Mouse (Mus musculus) neural tube, embryonic 15.5 days (tissue): Measurements from ENCODE around the gene Prps2. TPM values are rescaled to one million over a fixed set of nuclear protein-coding genes. Genes with fewer than 3 reads are reported as not detected.
"Not testable (repeated sequence)": the region's sequence is repeated elsewhere in the genome, so short reads cannot be mapped to it uniquely, and the experiment has no call there.

Experiments used
- ATAC-seq: fragments of 200-750 bp; cut with Nextera tagmentation; 2 replicates; pipeline ENCODE4 v1.8.0; 2017; ENCODE audit warnings: mild to moderate bottlenecking, moderate TSS enrichment, moderate library complexity; ENCODE audit not compliant: low FRiP score
- H3K27ac ChIP-seq: fragments of 300-500 bp; sonication (generic); replicated peaks from 2 replicates; pipeline ENCODE4 v1.5.1; 2015; ENCODE audit warnings: mild to moderate bottlenecking, inconsistent platforms
- H3K27me3 ChIP-seq: fragments of 300-500 bp; sonication (generic); replicated peaks from 2 replicates; pipeline ENCODE4 v1.6.1; 2015; ENCODE audit warnings: inconsistent platforms
- H3K36me3 ChIP-seq: fragments of 300-500 bp; sonication (generic); 2 replicates; pipeline ENCODE4 v1.6.1; 2015; ENCODE audit warnings: inconsistent platforms
- H3K4me1 ChIP-seq: fragments of 300-500 bp; sonication (generic); 2 replicates; pipeline ENCODE4 v1.6.1; 2015; ENCODE audit warnings: inconsistent platforms
- H3K4me2 ChIP-seq: fragments of 300-500 bp; sonication (generic); 2 replicates; pipeline ENCODE4 v1.6.1; 2015; ENCODE audit warnings: inconsistent platforms, mild to moderate bottlenecking, moderate library complexity
- H3K4me3 ChIP-seq: fragments of 300-500 bp; sonication (generic); replicated peaks from 2 replicates; pipeline ENCODE4 v1.5.1; 2015; ENCODE audit warnings: mild to moderate bottlenecking, inconsistent platforms
- H3K9ac ChIP-seq: fragments of 300-500 bp; sonication (generic); replicated peaks from 2 replicates; pipeline ENCODE4 v1.6.1; 2015; ENCODE audit warnings: mild to moderate bottlenecking, inconsistent platforms
- H3K9me3 ChIP-seq: fragments of 300-500 bp; sonication (generic); replicated peaks from 2 replicates; pipeline ENCODE4 v1.6.1; 2016; ENCODE audit warnings: inconsistent platforms
- WGBS: fragments of 180-500 bp; shearing (Covaris S2); methylation state at CpG from one replicate; pipeline ENCODE4 v1.1.7; 2015; ENCODE audit warnings: mixed read lengths; 5-methylcytosine and 5-hydroxymethylcytosine counted together
- polyA plus RNA-seq: library from polyadenylated mRNA; unstranded; fragments of >200 nt; fragmentation: Nextera tagmentation; extraction: Ambion mirVana; gene quantifications from 2 replicates; pipeline ENCODE4 v1.2.1, GENCODE M21; 2015

Prps2 gene
- polyA plus RNA-seq, 1 experiment from 2014 or later: 7.8 TPM

DNA sequence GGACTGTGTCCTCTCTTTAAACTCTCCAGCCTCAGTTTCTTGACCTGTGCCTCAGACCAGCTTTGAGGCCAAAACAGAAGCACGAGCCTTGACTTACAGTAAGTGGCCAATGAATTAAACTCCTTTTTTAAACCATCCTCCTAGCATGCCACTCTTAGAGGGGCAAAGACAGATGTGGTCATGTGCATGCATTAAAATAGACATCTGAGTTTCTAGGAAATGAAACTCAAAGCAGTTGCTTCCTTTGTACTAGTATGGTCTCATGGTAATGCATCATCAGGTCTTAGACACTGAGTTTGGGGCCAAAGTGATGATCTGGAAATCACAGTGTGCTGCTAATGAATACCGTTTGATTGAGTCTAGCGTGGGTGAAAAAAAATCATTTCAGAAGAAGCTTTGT lies 54.0 kb downstream of the Prps2 start:
- Histone ChIP-seq H3K4me2 (no peak overlapping the region), H3K36me3 (no peaks in the 10 kb centered on the region), H3K9me3 (no peaks in the 10 kb centered on the region), H3K4me1 (no peaks in the 10 kb centered on the region), H3K27ac (no peak overlapping the region), H3K4me3 (no peak overlapping the region), H3K27me3 (0 out of 2 replicates have a peak, but pooled peaks cover 6% of the 10 kb centered on the region), H3K9ac (no peak overlapping the region)
- ATAC-seq: no peak
- WGBS: 89% methylated on average over 3 of the region's 3 CpGs

DNA sequence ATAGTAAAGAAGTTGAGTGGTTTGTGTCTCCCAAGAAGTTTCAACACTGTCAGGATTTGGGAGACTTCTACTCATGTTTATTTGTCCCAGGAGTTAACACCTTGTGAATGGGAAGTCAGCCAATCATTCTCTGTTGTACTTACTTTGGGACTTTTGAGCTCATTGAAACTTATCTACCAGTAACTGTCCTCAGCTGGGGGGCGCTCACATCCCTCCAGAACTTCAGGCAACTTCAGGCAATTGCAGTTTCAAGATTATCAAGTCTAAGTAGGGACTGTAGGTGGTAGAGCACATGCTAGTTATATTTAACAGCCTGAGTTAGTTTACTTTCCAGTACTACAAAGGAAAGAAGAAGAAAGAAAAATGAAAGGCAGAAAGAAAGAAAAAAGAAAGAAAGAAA lies 58.8 kb downstream of the Prps2 start:
- no peak for ATAC-seq
- WGBS: 70% methylated on average over 1 of the region's 1 CpGs

DNA sequence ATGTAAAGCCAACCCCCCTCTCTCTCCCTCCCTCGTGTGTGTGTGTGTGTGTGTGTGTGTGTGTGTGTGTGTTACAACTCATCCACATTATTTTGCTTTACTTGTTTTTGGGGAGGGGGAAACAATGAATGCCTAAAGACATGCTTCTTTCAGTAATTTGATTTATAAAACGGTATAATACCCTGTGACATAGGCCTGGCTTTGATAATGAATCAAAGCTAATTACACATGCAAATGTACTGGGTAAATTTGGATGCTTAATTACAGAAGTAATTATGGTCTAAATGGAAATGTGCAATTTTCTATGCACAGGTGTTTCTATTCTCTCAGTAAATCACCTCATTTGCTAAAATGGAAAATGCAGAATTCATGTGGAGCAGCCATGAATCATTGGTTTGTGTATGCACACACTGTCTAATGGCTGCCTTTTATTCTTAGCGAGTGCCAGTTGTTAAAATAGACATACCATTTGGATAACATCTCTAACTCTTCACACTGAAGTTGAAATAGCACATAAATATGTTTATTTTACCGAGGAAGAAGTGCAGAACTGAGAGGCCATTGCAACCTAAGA lies 61.2 kb downstream of the Prps2 start:
- H3K9ac ChIP-seq: no peak overlapping the region
- no peaks in the 10 kb centered on the region for H3K4me1 ChIP-seq
- no peak overlapping the region for H3K4me3 ChIP-seq
- ATAC-seq: no peak
- H3K27ac ChIP-seq: no peak overlapping the region
- peaks cover 18% of the 10 kb centered on the region for H3K27me3 ChIP-seq
- no peaks in the 10 kb centered on the region for H3K36me3 ChIP-seq
- H3K4me2 ChIP-seq: no peak overlapping the region
- H3K9me3 ChIP-seq: no peaks in the 10 kb centered on the region
- WGBS: 37% methylated on average over 4 of the region's 4 CpGs

More for the DNA sequence above, 58.8 kb downstream of the Prps2 start:
- Histone ChIP-seq H3K4me3 (no peak overlapping the region), H3K9ac (no peak overlapping the region), H3K4me2 (no peak overlapping the region), H3K9me3 (no peaks in the 10 kb centered on the region), H3K27ac (no peak overlapping the region), H3K36me3 (no peaks in the 10 kb centered on the region), H3K4me1 (no peaks in the 10 kb centered on the region), H3K27me3 (peaks cover 14% of the 10 kb centered on the region; the same call in 1 of the 2 replicates)

DNA sequence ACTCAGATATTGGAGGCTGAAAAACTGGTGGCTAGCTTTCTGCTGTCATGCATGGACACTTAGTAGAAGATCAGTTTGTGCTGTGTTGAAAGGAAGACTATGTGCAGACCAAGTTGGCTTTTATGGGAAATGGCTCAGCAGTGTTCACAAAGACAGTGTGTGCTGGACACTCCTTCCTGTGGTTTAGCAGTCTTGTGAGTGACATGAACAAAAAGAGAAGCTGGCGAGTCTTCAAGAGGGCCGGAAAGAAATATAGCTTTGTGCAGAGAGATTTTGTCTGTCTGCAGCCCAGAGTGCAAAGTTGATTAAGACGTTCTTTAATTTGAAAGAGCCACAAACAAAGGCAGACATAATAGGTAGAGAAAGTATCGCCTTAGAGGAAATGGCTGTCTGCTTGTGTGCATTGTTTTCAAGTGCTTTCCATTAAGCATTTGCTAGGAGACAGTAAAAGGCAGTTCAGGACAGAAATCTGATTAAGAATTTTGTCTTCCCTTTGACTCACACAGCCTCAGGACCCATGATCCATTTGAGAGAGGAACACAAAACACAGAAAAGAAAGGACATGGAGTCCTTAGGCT lies 63.6 kb downstream of the Prps2 start:
- WGBS: 32% methylated on average over 4 of the region's 4 CpGs
- Histone ChIP-seq H3K36me3 (no peaks in the 10 kb centered on the region), H3K9ac (no peak overlapping the region), H3K27me3 (peaks cover 18% of the 10 kb centered on the region), H3K9me3 (no peaks in the 10 kb centered on the region), H3K4me1 (no peaks in the 10 kb centered on the region), H3K4me2 (no peak overlapping the region), H3K4me3 (no peak overlapping the region), H3K27ac (no peak overlapping the region)
- ATAC-seq: no peak

DNA sequence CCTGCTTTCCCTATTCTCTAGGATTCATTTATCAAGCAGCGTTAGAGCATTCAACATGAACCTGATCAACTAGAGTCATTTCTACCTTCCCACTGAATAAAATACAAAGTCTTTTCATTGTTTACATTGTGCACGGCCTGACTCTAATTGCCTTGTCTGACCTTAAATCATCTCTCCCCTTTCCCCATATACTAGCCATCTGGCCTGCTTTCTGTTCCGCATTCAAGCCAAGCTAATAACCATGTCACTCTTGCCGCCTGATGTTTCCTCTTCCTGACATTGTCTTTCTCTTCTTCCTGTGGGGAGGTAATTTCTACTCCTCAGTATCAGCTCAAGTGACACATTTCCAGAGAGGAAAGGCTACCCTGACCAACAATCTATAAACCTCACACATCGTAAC lies 66.8 kb downstream of the Prps2 start:
- Histone ChIP-seq H3K27ac (no peak overlapping the region), H3K4me2 (no peak overlapping the region), H3K27me3 (peaks cover 16% of the 10 kb centered on the region), H3K4me3 (no peak overlapping the region), H3K9me3 (no peaks in the 10 kb centered on the region), H3K9ac (no peak overlapping the region), H3K4me1 (no peaks in the 10 kb centered on the region), H3K36me3 (no peaks in the 10 kb centered on the region)
- ATAC-seq: no peak
- 37% methylated on average over 5 of the region's 5 CpGs for WGBS

DNA sequence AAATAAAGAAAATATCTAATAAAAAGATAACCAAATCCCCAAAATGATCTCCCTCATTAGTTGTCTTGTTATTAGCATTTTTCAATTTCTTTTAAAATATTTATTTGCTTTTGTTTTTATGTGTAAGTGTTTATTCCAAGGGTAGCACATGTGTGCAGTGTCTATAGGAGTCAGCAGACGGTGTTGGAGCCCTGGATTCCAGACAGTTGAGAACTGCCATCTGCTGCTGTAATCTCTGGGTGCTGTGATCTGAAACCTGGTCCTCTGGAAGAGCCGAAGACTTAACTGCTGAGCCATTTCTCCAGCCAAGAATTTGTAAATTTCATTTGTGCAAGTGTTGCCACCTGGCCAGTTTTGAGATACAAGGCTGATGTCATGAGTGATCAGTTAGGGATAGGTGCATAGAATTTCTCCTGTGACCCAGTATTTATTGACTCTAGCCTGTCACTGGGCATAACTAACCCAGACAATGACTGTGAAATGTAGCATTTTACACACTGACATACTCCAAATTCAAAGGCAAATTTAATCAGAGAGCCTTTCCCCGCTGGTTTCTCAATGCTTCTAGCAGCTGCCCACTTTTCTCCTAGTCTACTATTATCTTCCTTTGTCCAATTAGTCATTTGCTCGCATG lies 67.3 kb downstream of the Prps2 start:
- no peak overlapping the region for H3K27ac ChIP-seq
- no peak overlapping the region for H3K4me2 ChIP-seq
- H3K4me3 ChIP-seq: no peak overlapping the region
- no peaks in the 10 kb centered on the region for H3K9me3 ChIP-seq
- H3K4me1 ChIP-seq: no peaks in the 10 kb centered on the region
- no peaks in the 10 kb centered on the region for H3K36me3 ChIP-seq
- H3K9ac ChIP-seq: no peak overlapping the region
- peaks cover 11% of the 10 kb centered on the region for H3K27me3 ChIP-seq
- ATAC-seq: no peak
- WGBS: 47% methylated on average over 4 of the region's 4 CpGs

DNA sequence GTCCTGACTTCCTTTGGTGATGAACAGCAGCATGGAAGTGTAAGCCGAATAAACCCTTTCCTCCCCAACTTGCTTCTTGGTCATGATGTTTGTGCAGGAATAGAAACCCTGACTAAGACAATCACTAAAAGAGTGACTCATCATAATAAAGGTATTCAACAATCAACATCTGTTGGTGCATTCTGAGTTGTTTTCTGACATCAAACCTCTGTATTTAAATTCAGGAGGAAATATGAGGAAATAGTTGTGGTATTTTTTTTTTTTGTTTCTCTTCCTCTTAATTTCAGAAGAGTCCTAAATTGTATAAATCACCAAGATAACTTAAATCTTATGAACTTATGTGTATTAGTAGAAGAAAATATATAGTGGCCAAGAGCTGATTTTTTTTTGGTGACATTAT lies 80.5 kb downstream of the Prps2 start:
- not testable (repeated sequence) for H3K4me3 ChIP-seq, H3K9ac ChIP-seq, H3K4me2 ChIP-seq, H3K27me3 ChIP-seq, H3K9me3 ChIP-seq, ATAC-seq, H3K4me1 ChIP-seq, H3K27ac ChIP-seq, H3K36me3 ChIP-seq
- 80% methylated on average over 1 of the region's 1 CpGs for WGBS

Other genes with a start within 250 kb of the Prps2 start
- gene Tmsb4x, start 173.4 kb downstream of the Prps2 start, polyA plus RNA-seq: 4,491 and 5,117 TPM in 2 replicates
- 0.08 TPM in 1 of 2 replicates, not detected in the other for gene Tlr8, start 118.4 kb downstream of the Prps2 start, polyA plus RNA-seq
- 0.52 and 1.5 TPM in 2 replicates for gene Tlr7, start 52.2 kb downstream of the Prps2 start, polyA plus RNA-seq